Mouse (Mus musculus): ENCODE data around the gene D630045J12Rik. TPM values are rescaled to one million over a fixed set of nuclear protein-coding genes. Genes with fewer than 3 reads are reported as not detected.

The D630045J12Rik gene
- 1.3 and 2.6 TPM in 2 replicates for polyA plus RNA-seq (2012)

DNA sequence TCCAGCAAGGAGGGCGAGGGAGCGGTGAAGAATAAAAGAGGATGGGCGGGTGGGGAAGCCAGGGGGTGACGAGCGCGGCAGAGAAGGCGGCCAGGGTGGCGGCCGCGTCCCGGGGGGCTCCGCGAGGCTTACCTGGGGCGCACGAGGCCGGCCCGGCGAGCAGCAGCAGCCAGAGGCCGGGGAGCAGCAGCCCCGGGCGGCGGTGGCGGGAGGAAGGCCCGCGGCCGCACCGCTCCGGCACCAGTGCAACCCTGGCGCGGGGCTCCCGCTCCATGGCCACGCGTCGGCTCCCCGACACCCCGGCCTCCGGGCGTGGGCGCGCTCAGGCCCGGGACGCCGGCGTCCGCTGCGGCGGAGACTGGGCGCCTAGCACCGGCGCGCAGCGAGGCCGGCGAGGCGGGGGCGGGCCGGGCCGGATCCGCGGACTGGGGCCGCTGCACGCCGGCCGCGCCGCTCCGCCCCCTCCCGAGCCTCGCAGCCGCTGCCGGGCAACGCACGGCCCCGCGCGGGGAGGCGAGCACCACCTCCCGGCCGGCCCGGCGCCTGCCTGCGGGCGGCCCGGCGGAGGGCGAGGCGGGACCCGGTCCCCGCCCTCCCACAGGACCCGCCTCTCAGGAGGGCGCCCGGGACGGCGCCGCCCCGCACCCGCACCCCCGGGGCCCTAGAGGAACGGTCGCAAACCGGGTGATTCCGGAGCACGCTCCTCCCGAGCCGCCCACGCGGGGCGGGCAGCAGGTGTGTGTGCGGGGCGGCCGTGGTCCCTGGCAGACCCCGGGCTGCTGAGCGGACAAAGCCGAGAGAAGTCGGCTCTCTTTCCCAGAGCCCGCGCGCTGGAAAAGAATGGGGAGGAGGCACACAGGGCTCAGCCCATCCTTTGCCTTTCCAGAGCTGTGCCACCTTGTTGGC lies at the start of gene D630045J12Rik:
D630045J12Rik (minus strand) TSS at position 274 of the 906 bp plus-strand sequence.

DNA sequence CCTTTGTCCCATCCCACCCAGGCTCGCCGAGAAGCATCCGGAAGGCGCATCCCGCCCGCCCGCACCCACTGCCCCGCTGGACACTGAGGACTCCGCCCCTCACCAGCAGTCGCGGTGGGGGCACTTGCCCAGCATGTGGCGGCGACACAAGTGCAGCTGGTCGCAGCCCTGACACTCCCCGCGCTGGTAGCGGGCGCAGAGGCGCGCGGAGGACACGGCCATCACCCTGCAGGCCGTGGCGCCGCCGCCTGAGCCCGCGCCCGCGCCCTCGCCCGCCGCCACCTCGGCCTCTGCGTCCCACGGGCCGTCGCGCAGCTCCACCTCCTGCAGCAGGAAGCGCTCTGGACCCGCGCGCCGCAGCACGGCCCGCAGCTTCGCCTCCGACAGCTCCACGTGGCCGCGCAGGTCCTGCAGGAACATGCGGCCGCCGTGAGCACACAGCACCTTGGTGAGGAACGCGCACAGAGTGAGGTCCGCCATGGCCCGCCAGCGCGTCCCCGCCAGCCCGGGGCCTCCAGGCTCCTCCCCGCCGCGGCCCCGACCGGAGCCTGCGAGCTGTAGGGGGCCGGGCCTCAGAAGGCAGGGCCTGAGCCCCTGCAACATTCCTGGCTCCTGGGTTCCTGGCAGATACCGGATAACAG lies 45.1 kb upstream of the D630045J12Rik start, which contains the start of gene Zc3hav1l:
Zc3hav1l (minus strand) TSS at position 499 of the 641 bp plus-strand sequence.

DNA sequence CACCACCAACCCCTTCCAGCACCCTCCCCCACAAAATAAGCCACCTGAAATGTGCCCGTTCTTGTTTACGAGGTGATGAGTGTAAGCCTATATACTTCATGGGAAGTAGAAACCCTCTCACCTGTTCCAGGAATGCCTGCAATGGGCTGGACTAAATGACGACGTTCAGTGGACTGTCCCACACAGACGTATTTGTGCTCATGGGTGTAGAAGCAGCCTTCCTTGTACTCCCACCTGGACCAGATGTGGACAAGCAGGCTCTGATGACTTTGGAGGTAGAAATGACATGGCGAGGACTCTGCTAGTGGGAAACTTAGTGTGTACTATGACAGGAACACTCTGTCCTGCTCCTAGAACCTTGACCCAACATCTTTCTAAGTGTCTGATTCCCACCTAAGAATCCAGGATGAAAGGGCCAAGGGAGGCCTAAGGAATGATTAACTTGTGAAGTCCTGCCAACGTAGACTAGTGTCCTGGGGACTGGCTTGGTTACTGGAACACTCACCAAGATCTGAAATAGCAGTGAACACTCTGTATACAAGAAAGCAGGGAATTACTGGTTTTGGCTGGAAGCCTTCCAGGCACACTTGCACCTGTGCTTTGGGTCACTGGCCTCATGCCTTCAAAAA lies 129.5 kb downstream of the D630045J12Rik start, which contains the start of gene Atp6v0a4:
Atp6v0a4 (minus strand) TSS at position 380 of the 629 bp plus-strand sequence.

DNA sequence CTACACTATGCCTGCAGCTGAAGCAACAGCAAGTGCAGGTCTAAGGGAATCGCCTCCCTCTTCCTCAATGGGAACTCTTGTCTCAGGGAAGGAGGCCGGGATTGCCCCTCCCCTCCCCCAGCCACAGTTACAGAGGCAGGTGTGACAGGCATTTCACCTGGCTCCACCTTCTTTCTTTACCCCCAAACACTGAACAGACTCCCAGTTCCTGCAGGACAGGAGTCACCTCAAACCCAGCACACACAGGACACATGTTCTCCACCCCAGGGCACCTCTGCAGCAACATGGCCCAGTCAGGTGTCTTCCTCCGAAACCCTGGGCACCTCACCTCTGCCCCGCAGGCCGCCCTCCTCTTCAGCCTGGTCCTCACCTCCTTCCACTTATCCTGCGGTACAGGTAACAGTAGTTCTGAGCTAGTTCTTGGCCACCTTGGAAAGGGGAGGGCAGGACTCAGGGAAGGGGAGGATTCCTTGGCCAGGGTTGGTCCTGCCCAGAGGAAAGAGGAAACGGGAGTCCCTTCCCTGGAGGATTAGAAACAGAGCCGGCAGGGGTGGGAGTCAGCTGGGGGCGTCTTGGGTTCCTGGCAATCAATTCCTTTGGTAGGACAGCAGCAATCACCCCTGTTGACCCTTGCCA lies 144.5 kb downstream of the D630045J12Rik start, which contains the start of gene Tmem213:
Tmem213 (plus strand) TSS at position 96 of the 636 bp plus-strand sequence.

Other genes starting within 250 kb of the D630045J12Rik start
- not detected in 2 replicates for gene Svopl, start 207.0 kb downstream of the D630045J12Rik start, polyA plus RNA-seq (2012)
- not detected in 2 replicates for gene Tmem213, start 144.8 kb downstream of the D630045J12Rik start, polyA plus RNA-seq (2012)
- gene Atp6v0a4, start 129.4 kb downstream of the D630045J12Rik start, polyA plus RNA-seq (2012): 0.04 TPM in 1 of 2 replicates, not detected in the other
- 1.6 and 1.9 TPM in 2 replicates for gene Zc3hav1l, start 45.2 kb upstream of the D630045J12Rik start, polyA plus RNA-seq (2012)
- 27.8 and 30.1 TPM in 2 replicates for gene Zc3hav1, start 100.6 kb upstream of the D630045J12Rik start, polyA plus RNA-seq (2012)
- 0.13 and 0.18 TPM in 2 replicates for gene Ttc26, start 127.5 kb upstream of the D630045J12Rik start, polyA plus RNA-seq (2012)
- gene Ubn2, start 179.9 kb upstream of the D630045J12Rik start, polyA plus RNA-seq (2012): 3.0 and 4.4 TPM in 2 replicates

All from megakaryocyte-erythroid progenitor cell, adult 5 weeks (primary cell).